Mouse (Mus musculus) erythroblast, embryonic 14.5 days (primary cell): ENCODE results near the gene Dnaja3. TPM values are rescaled to one million over a fixed set of nuclear protein-coding genes. Genes with fewer than 3 reads are reported as not detected.

Experiments used
- H3K27me3 ChIP-seq: 2 replicates; pipeline ENCODE4 v1.6.1; 2012; ENCODE audit warnings: inconsistent platforms; ENCODE audit not compliant: control insufficient read depth
- H3K36me3 ChIP-seq: 2 replicates; pipeline ENCODE4 v1.6.1; 2012; ENCODE audit warnings: mild to moderate bottlenecking, inconsistent platforms; ENCODE audit not compliant: control insufficient read depth
- H3K4me1 ChIP-seq: 2 replicates; pipeline ENCODE4 v1.6.1; 2012; ENCODE audit warnings: inconsistent platforms; ENCODE audit not compliant: control insufficient read depth
- H3K4me3 ChIP-seq: replicated peaks from 2 replicates; pipeline ENCODE3; 2012; ENCODE audit warnings: moderate library complexity, mild to moderate bottlenecking, inconsistent platforms
- H3K9me3 ChIP-seq: 2 replicates; pipeline ENCODE4 v1.6.1; 2012; ENCODE audit warnings: low read length, inconsistent platforms, mixed read lengths; ENCODE audit not compliant: control insufficient read depth
- GATA1 ChIP-seq: IDR thresholded peaks from 2 replicates; pipeline ENCODE4 v1.6.1; 2012; ENCODE audit warnings: low read length, inconsistent platforms, mixed read lengths
- TAL1 ChIP-seq: IDR thresholded peaks from 3 replicates; pipeline ENCODE4 v1.6.1; 2012; ENCODE audit warnings: low read length, inconsistent platforms, mixed read lengths
- polyA plus RNA-seq: library from polyadenylated mRNA; stranded (reverse); fragments of >175 nt; gene quantifications from 2 replicates; pipeline ENCODE4 v1.2.3, GENCODE M21; 2012

Gene Dnaja3
- polyA plus RNA-seq, 1 experiment, result 0.66 TPM

DNA sequence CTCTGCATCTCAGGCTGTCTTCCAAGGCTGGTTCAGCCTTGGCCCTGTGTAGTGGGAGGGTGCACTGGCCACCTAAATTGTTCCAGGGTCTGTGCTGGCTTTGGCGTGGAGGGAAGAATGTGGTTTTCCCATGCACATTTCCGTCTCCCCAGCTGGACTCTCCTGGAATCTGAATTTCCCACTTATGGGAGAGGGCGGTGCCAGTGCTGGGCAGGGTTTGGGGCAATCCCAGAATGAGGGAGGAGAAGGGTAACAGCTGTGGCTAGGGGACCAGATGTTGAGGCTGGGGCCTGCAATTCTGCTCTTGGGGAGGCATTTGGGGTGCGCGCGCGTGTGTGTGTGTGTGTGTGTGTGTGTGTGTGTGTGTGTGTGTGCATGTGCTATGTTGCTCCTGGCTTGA is 42.5 kb upstream of the Dnaja3 start:
- TF ChIP-seq TAL1 (no peak), GATA1 (no peak)
- Histone ChIP-seq H3K4me3 (no peak overlapping the region), H3K36me3 (no peaks in the 10 kb centered on the region), H3K4me1 (peaks cover 16% of the 10 kb centered on the region), H3K27me3 (peaks cover 54% of the 10 kb centered on the region), H3K9me3 (peaks cover 3% of the 10 kb centered on the region; the same call in 1 of the 2 replicates)

DNA sequence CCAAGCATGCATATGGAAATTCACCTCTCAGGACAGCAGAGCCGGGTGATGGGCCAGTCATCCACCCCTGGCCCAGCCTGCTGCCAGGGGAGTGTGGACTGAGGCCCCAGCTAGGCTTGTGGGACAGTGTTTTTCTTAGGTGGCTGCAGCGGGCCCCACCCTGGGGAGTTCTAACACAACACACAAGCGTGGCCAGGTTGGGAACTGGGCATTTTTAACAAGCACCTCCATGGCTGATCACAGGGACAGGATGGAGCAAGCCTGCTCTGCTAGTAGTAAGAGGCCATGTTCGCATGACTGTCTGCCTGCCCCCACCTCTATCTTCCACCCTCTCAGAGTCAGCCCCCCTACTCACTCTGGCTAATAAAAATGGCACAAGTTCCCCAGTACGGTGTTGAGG is 41.7 kb upstream of the Dnaja3 start:
- peaks cover 47% of the 10 kb centered on the region for H3K27me3 ChIP-seq

GRCm38 (mm10) chr16:4598891-4599543 is 40.8 kb upstream of the Dnaja3 start:
- peaks cover 37% of the 10 kb centered on the region for H3K27me3 ChIP-seq
- H3K4me1 ChIP-seq, result peaks cover 19% of the 10 kb centered on the region

More for the DNA sequence above, 41.7 kb upstream of the Dnaja3 start:
- Histone ChIP-seq H3K9me3 (peaks cover 3% of the 10 kb centered on the region; the same call in 1 of the 2 replicates), H3K4me3 (no peak overlapping the region), H3K36me3 (no peaks in the 10 kb centered on the region), H3K4me1 (peaks cover 21% of the 10 kb centered on the region)
- TF ChIP-seq GATA1 (no peak), TAL1 (no peak)

DNA sequence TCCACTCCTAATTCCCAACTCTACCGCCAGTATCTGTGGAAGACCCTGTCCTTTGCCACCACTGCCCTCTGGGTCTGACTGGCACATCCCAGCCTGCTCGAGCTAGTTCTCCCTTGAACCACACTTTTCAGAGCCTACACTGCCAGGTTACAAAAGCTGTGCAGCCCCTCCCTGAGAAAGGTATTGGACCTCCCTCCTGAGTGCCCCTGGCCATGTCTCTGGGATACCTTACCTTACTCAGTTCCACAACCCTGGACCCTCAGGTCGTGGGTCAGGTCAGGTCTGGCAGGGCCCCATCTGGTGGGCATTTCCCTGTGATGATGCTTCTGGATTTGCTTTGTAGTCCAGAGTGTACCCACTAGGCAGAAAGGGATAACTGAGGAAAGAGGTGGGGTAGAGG is 40.2 kb upstream of the Dnaja3 start:
- Histone ChIP-seq H3K4me3 (no peak overlapping the region), H3K4me1 (peaks cover 19% of the 10 kb centered on the region), H3K27me3 (peaks cover 31% of the 10 kb centered on the region), H3K9me3 (peaks cover 3% of the 10 kb centered on the region; the same call in 1 of the 2 replicates), H3K36me3 (no peaks in the 10 kb centered on the region)
- no peak for TF ChIP-seq GATA1
- TF ChIP-seq TAL1, result no peak

More at GRCm38 (mm10) chr16:4598891-4599543, 40.8 kb upstream of the Dnaja3 start:
- H3K36me3 ChIP-seq, result no peaks in the 10 kb centered on the region
- peaks cover 3% of the 10 kb centered on the region; the same call in 1 of the 2 replicates for H3K9me3 ChIP-seq
- TF ChIP-seq TAL1 (no peak), GATA1 (no peak)
- H3K4me3 ChIP-seq, result no peak overlapping the region

- Histone ChIP-seq H3K27me3 (peaks cover 19% of the 10 kb centered on the region), H3K9me3 (no peaks in the 10 kb centered on the region), H3K36me3 (no peaks in the 10 kb centered on the region), H3K4me3 (no peak overlapping the region), H3K4me1 (peaks cover 19% of the 10 kb centered on the region)
- no peak for TF ChIP-seq TAL1
Observed at GRCm38 (mm10) chr16:4600701-4601310, 39.0 kb upstream of the Dnaja3 start.

DNA sequence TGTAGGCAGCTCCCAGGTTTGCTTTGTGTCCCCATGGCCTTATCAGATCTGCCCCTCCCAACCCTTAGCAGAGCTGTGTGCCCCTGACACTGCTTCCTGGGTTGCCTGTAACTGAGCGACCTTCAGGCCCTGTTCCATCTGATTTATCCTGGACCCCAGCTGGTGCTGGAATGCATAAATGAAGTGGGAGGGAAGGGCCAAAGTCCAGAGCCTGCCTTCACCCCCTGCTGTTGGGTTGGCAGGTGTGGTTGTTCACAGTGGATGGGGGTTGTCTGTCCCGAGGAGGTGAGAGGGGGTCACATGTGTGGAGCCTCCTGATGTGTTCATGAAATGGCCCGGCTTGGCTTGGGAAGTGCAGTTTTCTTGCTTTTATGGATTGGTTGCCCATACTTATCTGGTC is 37.6 kb upstream of the Dnaja3 start:
- Histone ChIP-seq H3K27me3 (peaks cover 6% of the 10 kb centered on the region), H3K36me3 (no peaks in the 10 kb centered on the region), H3K9me3 (no peaks in the 10 kb centered on the region), H3K4me3 (no peak overlapping the region), H3K4me1 (peaks cover 26% of the 10 kb centered on the region)
- TF ChIP-seq TAL1 (no peak), GATA1 (no peak)

DNA sequence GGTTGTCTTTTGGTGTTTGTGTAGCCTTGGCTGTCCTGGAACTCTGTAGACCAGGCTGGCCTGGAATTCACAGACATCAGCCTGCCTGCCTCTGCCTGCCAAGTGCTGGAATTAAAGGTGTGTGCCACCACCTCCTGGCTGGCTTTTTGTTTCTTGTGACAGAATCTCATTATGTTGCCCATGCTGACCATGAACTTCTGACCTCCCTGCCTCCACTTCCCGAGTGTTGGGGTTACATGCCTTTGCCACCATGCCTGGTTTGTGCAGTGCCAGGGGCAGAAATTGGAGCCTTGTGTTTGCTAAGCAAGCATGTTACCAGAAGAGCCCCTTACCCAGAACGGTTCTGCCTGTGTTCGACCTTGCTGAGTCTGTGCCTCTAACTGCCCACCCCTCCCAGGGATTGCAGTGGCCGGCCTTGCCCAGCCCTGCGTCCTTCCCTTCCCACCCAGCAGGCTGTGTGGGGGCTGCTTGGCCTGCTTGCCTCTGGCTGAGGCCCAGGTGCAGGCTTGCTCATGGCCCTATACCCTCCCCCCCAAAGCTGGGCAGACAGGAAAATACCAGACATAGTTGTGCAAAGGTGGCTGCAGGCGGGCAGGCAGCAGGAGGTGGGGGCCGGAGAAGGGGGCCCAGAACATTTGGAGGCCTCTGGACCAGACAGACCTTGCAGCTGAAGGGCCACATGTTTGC is 36.9 kb upstream of the Dnaja3 start:
- Histone ChIP-seq H3K36me3 (no peaks in the 10 kb centered on the region), H3K4me3 (no peak overlapping the region), H3K9me3 (no peaks in the 10 kb centered on the region), H3K4me1 (peaks cover 28% of the 10 kb centered on the region), H3K27me3 (no peaks in the 10 kb centered on the region; the same call in 1 of the 2 replicates)
- TF ChIP-seq GATA1 (no peak), TAL1 (no peak)

- TF ChIP-seq TAL1 (no peak), GATA1 (no peak)
- Histone ChIP-seq H3K36me3 (no peaks in the 10 kb centered on the region), H3K9me3 (no peaks in the 10 kb centered on the region), H3K4me1 (peaks cover 28% of the 10 kb centered on the region), H3K4me3 (no peak overlapping the region), H3K27me3 (no peaks in the 10 kb centered on the region; the same call in 1 of the 2 replicates)
Observed at GRCm38 (mm10) chr16:4603453-4603837, 36.3 kb upstream of the Dnaja3 start.

DNA sequence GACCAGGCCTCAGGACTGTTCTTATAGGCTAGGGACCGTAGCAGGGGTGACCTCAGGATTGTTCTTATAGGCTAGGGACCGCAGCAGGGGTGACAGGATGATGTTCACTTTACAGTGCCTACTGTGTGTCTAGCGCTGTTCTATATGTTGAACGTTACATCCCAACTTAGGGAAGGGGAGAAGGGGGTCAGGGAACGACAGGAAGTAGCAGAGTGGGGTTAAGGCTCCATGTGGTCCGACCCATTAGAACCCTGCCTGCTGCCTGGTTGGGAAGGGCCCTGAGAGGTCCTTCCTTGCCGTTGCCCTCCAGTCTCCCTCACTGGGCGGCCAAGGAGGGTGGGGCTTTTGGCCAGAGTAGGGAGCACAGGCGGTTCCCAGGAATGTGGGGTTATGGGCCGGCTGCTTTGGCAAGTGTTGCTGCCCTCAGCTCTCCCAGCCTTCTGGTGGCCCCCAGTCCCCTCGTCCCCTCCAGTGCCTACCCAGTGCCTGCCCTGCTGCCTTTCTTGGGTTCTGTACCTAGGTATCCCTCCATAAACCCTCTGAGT is 35.4 kb upstream of the Dnaja3 start:
- Histone ChIP-seq H3K36me3 (no peaks in the 10 kb centered on the region), H3K4me1 (peaks cover 28% of the 10 kb centered on the region), H3K27me3 (no peaks in the 10 kb centered on the region), H3K9me3 (no peaks in the 10 kb centered on the region), H3K4me3 (no peak overlapping the region)
- no peak for TF ChIP-seq TAL1
- TF ChIP-seq GATA1, result no peak
